Mouse (Mus musculus) ES-CJ7 (cell line): ENCODE measurements around the gene Nob1.

Experiments
- DNase-seq: peaks from one replicate; pipeline ENCODE4 v3.0.0; 2011; ENCODE audit warnings: low read depth, low spot score

Gene Nob1

GRCm38 (mm10) chr8:107435962-107436831, 11.3 kb upstream of the Nob1 start, which contains the start of gene Wwp2:
TSS of gene Wwp2 (plus strand) at chr8:107436365.
- peak; percentile 85 for DNase-seq

- DNase-seq = no peak
Observed at GRCm38 (mm10) chr8:107435421-107435961, 10.6 kb upstream of the Nob1 start.

GRCm38 (mm10) chr8:107430821-107431220, 6.0 kb upstream of the Nob1 start:
- no peak for DNase-seq

GRCm38 (mm10) chr8:107425230-107425597, 363 bp upstream of the Nob1 start:
- no peak for DNase-seq

DNA sequence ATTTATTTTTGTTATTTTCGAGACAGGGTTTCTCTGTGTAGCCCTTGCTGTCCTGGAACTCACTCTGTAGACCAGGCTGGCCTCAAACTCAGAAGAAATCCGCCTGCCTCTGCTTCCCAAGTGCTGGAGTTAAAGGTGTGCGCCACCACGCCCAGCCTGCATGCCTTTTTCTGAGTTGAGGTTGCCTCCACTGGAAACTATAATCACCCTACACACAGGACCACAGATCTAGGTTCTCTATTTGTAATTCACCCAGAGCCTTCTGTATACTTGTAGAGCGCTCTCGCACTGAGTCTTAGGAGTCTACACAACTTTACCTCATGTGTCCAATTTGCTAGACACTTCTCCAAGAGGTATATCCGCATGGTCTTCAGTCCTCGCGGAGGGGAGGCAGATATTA, 675 bp downstream of the Nob1 start:
- no peak for DNase-seq

- DNase-seq = no peak
Observed at GRCm38 (mm10) chr8:107417001-107417400, 7.8 kb downstream of the Nob1 start.

DNA sequence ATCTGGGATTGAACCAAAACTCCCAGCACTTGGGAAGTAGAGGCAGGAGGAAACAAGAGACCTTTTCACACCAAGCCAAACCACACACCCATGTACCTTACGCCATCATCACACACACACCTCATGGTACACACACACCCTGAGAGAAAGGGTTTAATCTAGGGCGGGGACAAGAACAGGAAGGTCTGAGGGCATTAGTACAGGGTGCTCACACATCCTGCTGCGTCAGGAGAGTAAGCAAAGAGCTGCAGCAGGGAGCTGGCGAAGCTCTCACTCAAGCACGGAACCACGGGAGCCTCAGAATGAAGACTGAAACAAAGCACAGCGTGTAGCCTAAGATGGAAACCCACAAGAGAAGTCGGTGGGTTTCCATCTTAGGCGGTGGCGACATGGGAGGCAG, 11.0 kb downstream of the Nob1 start:
- DNase-seq = no peak

DNA sequence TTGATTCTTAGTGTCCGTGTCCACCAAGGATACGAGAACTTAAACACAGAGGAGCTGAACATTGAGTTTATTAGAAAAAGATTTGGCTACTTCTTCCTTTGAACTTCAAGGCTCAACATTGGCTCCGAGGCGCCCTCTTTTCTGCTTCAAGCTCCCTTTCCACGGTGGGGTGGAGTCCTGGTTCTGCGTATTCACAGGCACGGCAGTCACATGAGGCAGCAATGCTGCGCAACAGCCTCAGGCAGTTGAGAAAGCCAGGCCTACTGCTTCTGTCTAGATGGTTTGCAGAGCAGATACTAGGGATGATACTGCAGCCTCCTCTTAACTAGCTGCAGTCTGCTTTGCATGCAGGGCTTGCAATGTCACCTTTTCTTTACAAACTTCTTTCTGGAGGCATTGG, 12.3 kb downstream of the Nob1 start:
- no peak for DNase-seq

DNA sequence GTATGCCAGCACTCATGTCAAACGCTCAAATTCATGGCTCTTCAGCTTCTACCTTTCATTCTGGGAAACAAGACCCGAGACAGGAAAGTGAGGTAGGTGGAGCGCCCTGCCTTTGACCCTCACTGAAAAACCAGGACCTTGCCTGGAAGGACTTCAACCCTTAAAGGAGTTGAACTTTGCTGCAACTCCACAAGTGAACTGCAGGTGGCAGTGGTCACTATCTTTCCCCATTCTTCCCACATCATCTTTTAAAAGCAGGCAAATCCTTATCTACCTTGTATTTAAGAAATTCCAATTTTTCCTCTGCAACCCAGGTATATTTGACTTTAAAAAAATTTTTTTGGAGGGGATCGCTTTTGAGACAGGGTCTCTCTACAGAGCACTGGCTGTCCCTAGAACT, 13.5 kb downstream of the Nob1 start:
- peak; percentile 82 for DNase-seq

DNA sequence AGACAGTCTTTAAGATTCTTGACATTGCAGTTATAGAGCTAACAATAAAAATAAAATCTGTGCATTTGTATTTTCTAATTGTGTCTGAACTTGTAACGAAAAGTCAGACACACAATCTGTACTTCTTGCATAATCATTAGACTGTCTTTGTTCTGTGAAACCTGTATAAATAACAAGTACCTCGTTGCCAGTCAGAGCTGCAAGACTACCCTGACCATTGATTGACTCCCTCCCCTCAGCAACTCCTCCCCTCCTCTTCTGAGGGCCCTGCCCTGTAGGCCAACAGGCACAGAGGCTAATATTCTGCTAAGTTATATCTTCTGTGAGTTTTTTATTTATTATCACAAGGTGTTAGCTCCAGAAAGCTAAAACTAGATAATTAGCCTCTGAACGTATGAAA, 18.9 kb downstream of the Nob1 start:
- no peak for DNase-seq

GRCm38 (mm10) chr8:107404057-107404456, 20.8 kb downstream of the Nob1 start:
- DNase-seq = no peak

DNA sequence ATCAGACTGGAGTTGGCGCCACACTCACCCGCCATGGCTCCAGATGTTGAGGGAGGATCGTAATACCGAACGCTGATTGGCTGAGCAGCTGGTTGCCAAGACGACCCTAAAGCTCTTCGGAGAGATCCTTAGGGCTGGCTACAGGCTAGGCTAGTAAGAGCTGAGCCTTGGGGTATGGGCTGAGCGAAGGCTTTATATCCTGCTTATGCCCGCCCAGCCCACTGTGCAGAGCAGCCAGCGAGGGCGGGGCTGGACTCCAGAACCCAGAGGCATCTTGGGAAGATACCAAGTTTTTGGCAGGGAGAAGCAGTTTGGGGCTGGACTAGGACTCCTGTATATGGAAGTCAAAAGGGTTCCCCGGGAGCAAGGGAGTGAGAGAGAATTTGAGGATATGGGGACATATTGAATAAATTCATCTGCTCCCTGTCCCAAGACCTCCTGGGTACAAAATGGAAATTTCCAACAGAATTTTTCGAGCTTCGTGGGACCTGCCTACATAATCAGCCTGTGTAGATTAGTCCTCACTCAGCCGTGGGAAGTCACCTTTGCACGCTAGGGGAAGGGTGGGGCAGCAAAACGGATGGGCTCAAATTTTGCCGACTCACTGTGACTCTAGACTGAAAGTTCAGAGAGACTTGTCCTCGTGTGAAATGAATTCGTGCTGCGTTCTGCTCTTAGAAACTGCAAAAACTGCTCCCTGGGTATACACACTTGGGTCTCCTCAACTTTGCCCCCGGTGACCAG, 21.6 kb downstream of the Nob1 start, which contains the start of gene Nqo1:
Nqo1 (minus strand) TSS at position 169 of the 744 bp plus-strand sequence.
- peak; percentile 99 for DNase-seq

DNA sequence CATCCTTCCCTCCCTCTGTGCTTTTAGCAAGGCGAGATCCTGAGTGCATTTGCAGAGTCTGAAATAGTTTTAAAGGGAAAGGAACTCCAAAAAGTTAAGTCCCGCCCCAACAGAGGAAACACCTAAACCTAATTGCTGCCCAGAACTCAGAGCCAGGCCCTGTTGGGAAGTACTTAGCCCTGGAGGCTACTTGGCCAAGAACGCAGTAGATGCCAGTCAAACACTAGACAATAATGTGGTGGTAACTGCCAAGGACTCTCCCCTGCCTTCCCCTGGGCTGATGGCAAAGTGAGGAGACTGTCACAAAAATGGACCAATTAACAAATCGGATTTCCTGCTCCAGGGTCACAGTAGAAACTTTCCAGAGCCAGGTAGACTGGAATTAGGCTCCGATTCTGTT, 23.0 kb downstream of the Nob1 start:
- no peak for DNase-seq

DNA sequence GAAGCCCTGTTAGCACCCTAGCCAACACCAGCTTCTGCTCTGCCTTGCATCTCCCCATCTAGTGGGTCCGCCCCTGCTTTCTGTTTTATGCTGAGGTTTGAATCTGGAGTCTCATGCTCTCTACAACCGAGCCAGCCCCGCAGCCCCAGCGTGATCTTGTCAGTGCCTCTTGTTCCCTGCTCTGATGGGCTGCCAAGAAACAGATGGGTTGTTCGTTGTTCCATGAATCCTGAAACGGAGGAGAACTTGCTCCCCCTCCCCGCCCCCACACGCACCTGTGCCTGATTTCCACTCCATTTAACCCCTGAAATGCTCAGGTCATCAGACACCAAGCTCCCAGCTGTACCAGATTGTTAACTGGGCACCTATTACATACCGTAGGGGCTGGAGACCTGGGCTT, 25.4 kb downstream of the Nob1 start:
- no peak for DNase-seq

DNA sequence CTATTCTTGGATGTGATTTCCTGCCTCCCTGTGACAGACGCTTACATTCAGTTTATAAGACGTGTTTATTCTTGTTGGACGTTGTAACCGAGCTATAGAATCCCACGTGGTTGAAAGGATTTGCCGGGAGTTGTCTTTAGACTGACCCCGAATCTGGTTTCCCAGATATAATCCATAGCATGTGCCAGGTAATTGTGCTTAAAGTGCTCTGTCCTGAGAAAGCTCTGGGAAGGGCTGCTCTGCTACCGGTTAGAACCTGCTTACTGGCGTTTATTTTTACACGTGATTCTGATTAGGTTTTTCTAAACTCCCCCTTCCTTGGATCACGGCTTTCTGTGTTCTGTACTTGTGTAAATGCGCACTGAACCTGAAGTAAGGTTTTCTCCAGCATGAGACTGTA, 27.2 kb downstream of the Nob1 start:
- DNase-seq = no peak

DNA sequence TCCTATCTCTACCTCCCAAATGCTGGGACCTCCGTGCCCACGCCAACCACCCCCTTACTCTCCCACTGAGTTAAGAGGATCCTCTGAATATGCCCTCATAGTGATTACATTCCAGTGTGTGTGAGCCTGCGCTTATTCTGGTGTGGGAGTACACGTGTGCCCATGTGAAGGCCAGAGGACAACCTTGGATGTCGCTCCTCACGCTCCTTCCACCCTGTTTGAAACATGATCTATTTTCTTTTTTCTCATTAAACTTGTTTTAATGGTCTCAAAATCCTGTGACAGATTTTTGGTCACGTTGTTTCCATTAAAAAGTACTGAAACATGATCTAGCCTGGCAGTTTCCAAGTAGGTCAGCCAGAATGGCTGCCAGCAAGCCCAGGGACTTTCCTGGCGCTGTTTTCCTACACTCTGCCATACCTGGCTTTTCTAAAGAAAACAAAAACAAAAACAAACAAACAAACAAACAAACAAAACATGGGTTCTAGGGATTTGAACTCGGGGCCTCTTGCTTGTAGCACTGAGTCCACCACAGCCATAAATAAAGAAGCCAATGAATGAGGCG, 28.7 kb downstream of the Nob1 start:
- DNase-seq = no peak

DNA sequence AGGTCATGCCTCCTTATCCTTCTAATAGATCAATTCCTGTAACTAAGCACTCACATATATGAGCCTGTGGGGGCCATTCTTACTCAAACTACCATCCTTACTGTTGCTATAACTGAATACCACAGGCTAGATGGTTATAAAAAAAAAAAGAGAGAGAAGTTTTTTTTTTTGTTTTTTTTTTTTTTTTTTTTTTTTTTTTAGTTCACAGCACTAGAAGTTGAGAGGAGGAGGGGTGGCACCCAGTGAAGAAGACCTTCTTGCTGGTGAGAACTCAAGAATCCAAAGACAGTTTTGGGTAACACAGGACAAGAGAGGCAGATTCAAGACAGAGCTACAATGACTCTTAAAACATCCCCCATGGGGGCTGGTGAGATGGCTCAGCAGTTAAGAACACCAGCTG, 29.5 kb downstream of the Nob1 start:
- no peak for DNase-seq

GRCm38 (mm10) chr8:107391136-107391516, 33.7 kb downstream of the Nob1 start:
- DNase-seq = no peak

- DNase-seq = no peak
Observed at GRCm38 (mm10) chr8:107390476-107391135, 34.2 kb downstream of the Nob1 start.

GRCm38 (mm10) chr8:107389557-107389956, 35.3 kb downstream of the Nob1 start:
- DNase-seq = no peak

- DNase-seq = peak; percentile 75
Observed at GRCm38 (mm10) chr8:107387861-107388260, 37.0 kb downstream of the Nob1 start.

DNA sequence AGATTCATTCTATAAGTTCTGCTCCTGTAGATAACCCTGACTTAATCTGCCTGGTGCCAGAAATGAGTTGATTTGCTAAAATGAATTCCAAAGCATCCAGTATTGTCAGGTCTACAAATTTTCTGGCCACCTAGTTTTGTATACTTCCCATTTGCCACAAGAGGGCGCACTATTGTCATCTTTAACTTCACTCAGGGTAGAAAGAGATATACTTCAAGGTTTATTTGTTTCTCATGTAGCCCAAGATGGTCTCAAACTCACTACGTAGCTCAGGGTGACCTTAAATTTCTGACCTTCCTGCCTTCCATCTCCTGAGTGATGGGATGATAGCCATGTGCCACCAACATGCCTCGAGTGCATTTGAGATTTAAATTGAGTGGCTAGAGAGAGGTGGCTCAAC, 38.2 kb downstream of the Nob1 start:
- DNase-seq = peak; percentile 78
